Mouse (Mus musculus) layer of hippocampus, postnatal 10 days (tissue): Measurements from ENCODE around the gene Ufsp2. TPM values are rescaled to one million over a fixed set of nuclear protein-coding genes. Genes with fewer than 3 reads are reported as not detected.

ENCODE experiments used
- DNase-seq, 2 experiments: peaks; one replicate each; pipeline ENCODE4 v3.0.0; 2021; ENCODE audit warnings: low spot score in 2 of 2
- long read RNA-seq: library from polyadenylated mRNA; stranded (forward); transcript quantifications from one replicate; pipeline ENCODE4 v2.0.0, GENCODE M21; 2023
- total RNA-seq, 2 experiments: library from RNA; stranded (reverse); gene quantifications; 2 replicates each; pipeline ENCODE4 v1.2.3; 2021

Gene Ufsp2
- 10 to 100 TPM; 54.0 to 58.5 TPM for total RNA-seq
- long read RNA-seq, transcript Ufsp2-201 (12 exons, 1,640 nt): major isoform, 43 of 49 reads
- long read RNA-seq, partial matches to known transcripts: 2 of 49 reads
- long read RNA-seq, other reads (novel, unspliced or antisense): 2 of 49 reads

- DNase-seq: peak; percentile 97 to 98
Measured at GRCm38 (mm10) chr8:45975126-45975836, at the start of gene Ufsp2, which contains the start of gene 1700029J07Rik. Gene Ufsp2 (plus strand): TSS chr8:45975528. Gene 1700029J07Rik (minus strand): TSS chr8:45975252.

DNA sequence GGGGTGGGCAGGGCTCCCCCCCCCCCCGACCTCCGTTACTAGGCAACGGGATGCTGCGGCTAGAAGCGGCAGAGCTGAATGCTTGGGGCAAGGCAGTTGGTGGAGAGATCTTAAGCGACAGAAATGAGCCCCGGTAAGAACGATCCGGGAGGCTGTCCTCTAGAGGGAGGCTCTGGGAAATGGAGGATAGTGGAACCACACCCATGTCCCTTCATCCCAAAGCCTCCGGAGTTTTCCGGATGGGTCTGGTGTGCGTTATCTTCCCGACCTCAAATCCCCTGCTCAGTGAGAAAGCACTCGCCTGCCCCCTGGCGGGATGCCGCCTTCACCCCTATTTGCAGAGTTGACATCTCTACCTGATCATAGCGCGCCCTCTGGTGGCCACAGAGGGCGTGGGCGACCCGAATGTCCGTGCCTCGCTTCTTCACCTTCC is 40.7 kb upstream of the Ufsp2 start, which contains the start of gene Ccdc110:
Gene Ccdc110, plus strand, starts transcription at position 38 of the 433 bp plus-strand sequence.
- peak; percentile 99 for DNase-seq

DNA sequence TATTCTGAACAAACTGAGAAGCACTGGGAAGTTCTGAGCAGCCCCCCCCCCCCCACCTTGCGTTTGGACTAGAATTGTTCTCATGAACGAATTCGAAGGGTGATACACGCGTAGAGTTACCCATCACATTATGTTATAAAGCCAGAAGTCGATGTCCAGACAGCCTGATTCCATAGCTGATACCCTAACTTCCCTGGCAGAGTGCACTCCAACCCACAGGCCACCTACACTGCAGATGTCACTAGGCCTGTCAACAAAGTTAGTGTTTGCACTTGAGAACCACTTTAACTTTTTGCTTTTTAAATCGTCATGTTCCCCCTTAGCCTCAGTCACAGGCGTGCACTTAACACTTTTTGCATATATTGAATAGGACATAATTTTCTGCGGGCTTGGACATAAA is 38.3 kb upstream of the Ufsp2 start:
- DNase-seq: no peak

DNA sequence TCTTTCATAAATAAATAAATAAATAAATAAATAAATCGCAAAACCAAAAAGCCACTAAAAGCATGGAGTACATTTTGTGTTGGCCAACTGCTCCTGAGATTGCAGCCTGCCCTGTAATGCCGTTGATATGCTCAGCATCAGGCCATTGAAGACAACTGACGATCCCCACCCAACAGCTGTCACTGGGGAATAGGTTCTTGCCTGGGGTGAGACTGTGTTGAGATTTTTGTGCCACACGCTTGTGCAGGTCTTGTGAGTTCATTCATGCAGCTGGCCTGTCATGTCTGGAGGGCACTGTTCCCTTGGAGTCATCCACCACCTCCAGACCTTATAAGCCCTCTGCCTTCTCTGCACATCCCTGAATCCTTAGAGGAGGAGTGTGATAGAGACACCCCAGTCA is 29.0 kb upstream of the Ufsp2 start:
- DNase-seq: no peak

DNA sequence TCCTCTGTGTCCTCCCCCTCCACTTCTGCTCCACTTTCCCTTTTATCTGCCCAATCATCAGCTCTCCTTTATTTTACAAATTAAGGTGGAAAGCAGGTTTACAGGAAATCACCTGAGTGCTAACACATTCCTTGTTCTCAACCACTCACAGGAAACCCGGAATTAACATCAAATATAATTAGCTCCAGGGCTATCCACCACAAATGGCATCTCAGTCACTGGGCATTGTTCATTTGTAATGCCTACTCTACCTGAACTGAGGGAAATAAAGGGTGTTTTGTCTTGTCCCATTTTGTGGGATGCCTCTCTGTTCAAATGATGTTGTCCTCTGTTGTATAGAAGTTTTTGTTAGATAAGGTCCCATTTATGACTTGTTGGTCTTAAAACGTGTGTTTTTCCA is 24.7 kb upstream of the Ufsp2 start:
- no peak for DNase-seq

- no peak for DNase-seq
Measured at GRCm38 (mm10) chr8:45970894-45971293, 4.4 kb upstream of the Ufsp2 start.

- no peak for DNase-seq
Measured at GRCm38 (mm10) chr8:45973988-45974505, 1.3 kb upstream of the Ufsp2 start.

DNA sequence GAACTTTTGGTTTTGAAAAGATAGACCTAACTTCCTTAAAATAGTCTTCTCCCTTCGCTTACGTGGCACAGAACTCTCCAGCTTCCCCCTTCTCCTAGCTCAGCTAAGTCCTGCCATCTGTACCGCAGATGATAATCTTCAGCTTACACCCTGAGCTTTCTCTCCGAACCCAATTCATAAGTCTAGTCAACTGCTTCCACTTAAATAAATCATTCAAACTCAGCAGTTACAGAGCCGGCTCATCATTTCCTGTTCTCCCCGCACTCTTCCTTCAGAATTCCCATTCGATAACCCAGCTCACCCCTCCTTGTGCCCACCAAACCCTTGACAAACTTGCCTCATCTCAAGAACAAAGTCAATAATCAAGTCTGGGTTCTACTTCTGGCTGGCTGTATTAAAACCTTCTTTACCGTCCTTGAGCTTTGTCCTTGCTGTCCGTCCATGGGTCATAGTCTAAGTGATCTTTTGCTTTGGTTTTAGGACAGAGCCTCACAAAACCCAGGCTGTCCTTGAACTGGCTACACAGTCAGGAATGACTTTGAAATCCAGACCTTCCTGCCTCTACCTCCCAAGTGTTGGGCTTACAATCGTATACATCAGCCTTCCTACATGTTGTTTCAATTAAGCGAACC is 625 bp downstream of the Ufsp2 start:
- DNase-seq: no peak

GRCm38 (mm10) chr8:45986665-45987064 is 11.3 kb downstream of the Ufsp2 start:
- no peak for DNase-seq

GRCm38 (mm10) chr8:45988189-45988588 is 12.9 kb downstream of the Ufsp2 start:
- no peak for DNase-seq

GRCm38 (mm10) chr8:45990631-45991310 is 15.4 kb downstream of the Ufsp2 start:
- DNase-seq: no peak

DNA sequence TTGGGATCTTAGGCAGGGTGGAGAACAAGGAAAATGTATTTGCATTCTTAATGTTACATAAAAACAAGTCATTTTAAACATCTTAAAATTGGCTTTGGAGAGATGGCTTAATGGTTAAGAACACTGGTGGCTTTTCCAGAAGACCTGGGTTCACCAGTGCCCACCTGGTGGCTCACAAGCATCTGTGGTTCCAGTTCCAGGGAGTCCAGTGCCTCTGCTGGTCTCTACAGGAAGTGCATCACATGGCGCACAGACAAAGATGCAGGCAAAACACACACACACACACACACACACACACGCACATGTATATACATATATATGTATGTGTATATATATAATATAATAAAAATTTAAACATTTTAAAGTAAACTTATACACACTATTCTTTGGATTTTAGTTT is 18.8 kb downstream of the Ufsp2 start:
- no peak for DNase-seq

- DNase-seq: no peak
Measured at GRCm38 (mm10) chr8:45995576-45995975, 20.2 kb downstream of the Ufsp2 start.

- no peak for DNase-seq
Measured at GRCm38 (mm10) chr8:45998228-45998627, 22.9 kb downstream of the Ufsp2 start.

DNA sequence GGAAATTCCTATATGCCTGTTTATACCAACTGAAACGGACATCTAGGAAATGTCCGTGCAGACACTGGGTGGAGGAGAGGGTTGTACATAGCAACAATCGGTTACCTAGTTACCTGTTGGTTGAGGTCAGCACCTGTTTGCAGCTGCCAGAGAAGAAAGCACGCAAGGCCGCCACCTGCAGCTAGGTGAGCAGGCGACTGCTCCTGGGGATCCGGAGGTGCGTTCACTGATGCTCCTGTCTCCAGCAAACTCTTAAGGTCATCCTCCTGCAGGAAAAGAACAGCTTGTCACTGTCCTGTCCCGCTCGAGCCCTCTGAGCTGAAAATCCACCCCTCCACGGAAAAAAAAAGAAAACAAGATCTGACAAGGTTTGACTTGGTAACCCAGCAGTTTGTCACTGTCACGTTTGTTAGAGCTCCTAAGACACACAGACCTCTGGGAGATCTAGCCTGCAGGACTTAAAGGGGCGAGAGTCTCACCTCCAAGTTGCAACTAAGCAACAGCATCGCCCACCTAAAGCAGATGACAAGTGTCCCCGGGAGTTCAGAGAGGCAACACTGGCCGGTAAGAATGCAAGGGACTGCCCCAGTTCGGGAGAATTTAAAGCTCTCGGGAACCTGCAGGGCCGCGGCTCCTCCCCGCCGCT is 23.9 kb downstream of the Ufsp2 start, which contains the start of gene Lrp2bp:
Gene Lrp2bp, plus strand, starts transcription at position 166 of the 646 bp plus-strand sequence.
- DNase-seq: no peak

DNA sequence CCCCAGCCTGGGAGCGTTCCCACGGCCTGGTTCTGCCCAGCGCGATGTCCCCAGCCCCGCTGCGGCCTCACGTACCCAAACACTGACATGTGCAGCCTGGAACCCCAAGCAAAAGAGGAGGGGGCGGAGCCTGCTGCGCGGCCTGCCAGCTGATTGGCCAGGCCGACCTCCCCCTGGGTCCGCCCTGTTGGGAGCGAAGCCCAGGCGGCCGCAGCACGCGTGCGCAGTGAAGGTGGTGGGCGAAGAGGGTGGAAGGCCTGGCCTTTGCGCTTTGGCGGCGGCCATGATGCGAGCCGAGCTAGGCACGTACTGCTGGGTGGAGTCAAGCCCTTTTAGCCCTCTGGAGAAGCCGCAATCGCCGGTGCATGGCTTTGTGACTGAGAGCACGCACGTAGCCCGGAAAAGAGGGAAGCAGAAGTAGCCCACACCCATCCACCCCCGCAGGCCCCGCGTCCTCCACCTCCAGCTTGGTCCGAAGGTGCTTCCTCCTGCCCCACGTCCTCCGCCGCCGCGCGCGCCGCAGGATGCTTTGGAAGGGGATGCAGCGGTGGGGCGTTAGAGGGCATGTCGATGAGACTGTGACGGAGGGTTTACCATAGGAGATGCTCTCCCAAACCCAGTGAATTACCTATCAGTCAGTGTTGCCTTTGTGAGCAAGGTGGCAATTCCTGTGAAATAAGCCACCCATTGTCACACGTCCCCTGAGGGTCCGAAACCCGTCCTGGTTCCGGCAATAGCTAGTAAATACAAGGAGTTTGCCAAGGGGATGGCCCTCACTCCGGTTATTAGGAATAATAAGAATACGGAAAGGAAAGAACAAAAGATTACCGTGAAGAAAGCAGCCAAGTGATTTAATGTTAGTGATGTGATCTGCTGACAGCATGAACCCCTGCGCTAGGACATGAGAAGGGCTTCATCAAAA is 24.7 kb downstream of the Ufsp2 start:
- peak; percentile 97 to 99 for DNase-seq

- no peak for DNase-seq
Measured at GRCm38 (mm10) chr8:46005596-46005995, 30.3 kb downstream of the Ufsp2 start, which contains the start of gene Ankrd37. Gene Ankrd37 (minus strand): TSS chr8:46005707.

DNA sequence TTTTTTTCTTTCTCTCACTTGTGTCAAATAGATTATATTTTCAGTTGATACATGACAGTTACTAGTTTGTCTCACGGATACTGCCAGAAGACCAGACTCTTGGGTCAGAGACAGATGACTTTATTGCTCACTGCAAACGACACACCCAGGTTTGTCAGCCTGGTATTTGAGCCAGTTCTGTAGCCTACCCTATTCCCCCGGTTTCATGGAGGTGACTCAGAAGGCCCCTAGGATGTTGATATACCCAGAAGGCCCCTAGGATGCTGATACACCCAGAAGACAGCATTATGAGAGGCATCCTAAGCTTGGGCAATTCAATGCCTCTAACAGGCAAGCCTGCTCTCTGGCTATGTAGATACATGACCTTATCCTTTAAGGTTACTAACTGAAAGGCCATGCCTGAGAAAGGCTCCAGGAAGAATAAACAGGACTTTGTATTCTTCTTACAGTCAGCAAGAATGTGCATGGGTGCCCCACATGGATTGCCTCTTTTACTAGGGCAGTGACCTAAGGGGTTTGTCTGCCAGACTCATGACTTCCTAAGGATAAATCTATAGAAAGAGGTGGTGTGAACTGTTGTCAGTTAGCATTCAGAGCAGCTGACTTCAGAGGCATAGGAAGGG is 31.8 kb downstream of the Ufsp2 start:
- no peak for DNase-seq

GRCm38 (mm10) chr8:46010306-46010705 is 35.0 kb downstream of the Ufsp2 start:
- no peak for DNase-seq
